Mouse (Mus musculus) CH12F3 (cell line): ENCODE measurements around the gene Farsa.

Experiments
- in situ Hi-C: fragments of 300-500 bp; cut with MboI; formaldehyde crosslinking; loops from 2 replicates; pipeline ENCODE4 v1.14.3; 2020; ENCODE audit warnings: low sequenced_read_pairs

Gene Farsa

GRCm38 (mm10) chr8:84834002-84834865 is 22.6 kb upstream of the Farsa start:
- in situ Hi-C loops: no loop called here

GRCm38 (mm10) chr8:84834866-84835855 is 21.6 kb upstream of the Farsa start:
- in situ Hi-C loops: no loop called here

GRCm38 (mm10) chr8:84837149-84837911 is 19.5 kb upstream of the Farsa start:
- in situ Hi-C loops: no loop called here

GRCm38 (mm10) chr8:84837912-84838470 is 18.8 kb upstream of the Farsa start:
- in situ Hi-C loops: no loop called here

GRCm38 (mm10) chr8:84838513-84838912 is 18.3 kb upstream of the Farsa start:
- in situ Hi-C loops: no loop called here

- in situ Hi-C loops: no loop called here
Observed at GRCm38 (mm10) chr8:84839411-84839810, 17.4 kb upstream of the Farsa start.

GRCm38 (mm10) chr8:84839875-84840247 is 16.9 kb upstream of the Farsa start:
- in situ Hi-C loops: no loop called here

GRCm38 (mm10) chr8:84840248-84840999 is 16.4 kb upstream of the Farsa start, which contains the start of gene Rad23a:
Gene Rad23a (minus strand): TSS chr8:84840665.
- in situ Hi-C loops: no loop called here

GRCm38 (mm10) chr8:84841514-84841913 is 15.3 kb upstream of the Farsa start:
- in situ Hi-C loops: no loop called here

- in situ Hi-C loops: no loop called here
Observed at GRCm38 (mm10) chr8:84844397-84845070, 12.3 kb upstream of the Farsa start.

GRCm38 (mm10) chr8:84845355-84846093 is 11.3 kb upstream of the Farsa start:
- in situ Hi-C loops: no loop called here

- in situ Hi-C loops: no loop called here
Observed at GRCm38 (mm10) chr8:84846094-84846721, 10.6 kb upstream of the Farsa start.

- in situ Hi-C loops: no loop called here
Observed at GRCm38 (mm10) chr8:84846722-84847572, 9.8 kb upstream of the Farsa start, which contains the start of gene Calr. Gene Calr (minus strand): TSS chr8:84846934.

- in situ Hi-C loops: no loop called here
Observed at GRCm38 (mm10) chr8:84847684-84848435, 8.9 kb upstream of the Farsa start.

- in situ Hi-C loops: no loop called here
Observed at GRCm38 (mm10) chr8:84856434-84856833, 355 bp upstream of the Farsa start.
